Mouse (Mus musculus): ENCODE data around the gene Slc38a3. TPM values are rescaled to one million over a fixed set of nuclear protein-coding genes. Genes with fewer than 3 reads are reported as not detected.

Slc38a3 gene
- polyA plus RNA-seq, 1 experiment from 2014 or later, result 0.51 TPM

DNA sequence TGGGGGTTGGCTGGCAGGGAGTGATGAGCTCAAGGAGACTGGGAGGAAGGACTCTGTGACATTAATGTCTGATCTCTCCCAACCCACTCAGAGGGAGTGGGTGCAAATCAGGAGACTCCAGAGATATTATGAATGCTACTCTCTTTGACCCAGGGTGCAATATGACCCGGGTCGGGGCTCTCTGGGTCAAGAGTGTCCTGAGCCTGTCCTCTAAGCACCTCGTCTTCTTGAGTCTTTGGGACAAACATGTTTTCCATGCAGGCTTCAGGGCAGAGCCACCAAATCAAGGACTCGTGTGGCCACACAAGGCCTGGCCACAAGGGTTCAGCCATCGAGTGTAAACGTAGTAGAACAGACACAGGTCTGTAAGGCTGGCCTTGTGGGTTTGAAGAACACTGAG lies 11.2 kb downstream of the Slc38a3 start:
- Histone ChIP-seq H3K36me3 (ENCODE audit: insufficient read depth, low read length) (no peaks in the 10 kb centered on the region), H3K9me3 (ENCODE audit: low read length) (no peaks in the 10 kb centered on the region), H3K4me1 (ENCODE audit: insufficient read depth, low read depth, low read length) (no peaks in the 10 kb centered on the region), H3K4me2 (replicated peaks; ENCODE audit: low read depth, low read length) (no peak overlapping the region), H3K4me3 (ENCODE audit: low read depth, low read length) (no peak overlapping the region), H3K9ac (replicated peaks; ENCODE audit: low read depth) (no peak overlapping the region), H3K27ac (ENCODE audit: low read length) (no peak overlapping the region), H3K27me3 (replicated peaks; ENCODE audit: insufficient read depth, low read length) (no peaks in the 10 kb centered on the region)
- WGBS, result 83% methylated on average over 6 of the region's 6 CpGs
- ATAC-seq, result no peak
- DNase-seq (ENCODE audit: low spot score), result no peak
- no peak for TF ChIP-seq CTCF (IDR thresholded peaks at IDR 0.05)
- no peak for TF ChIP-seq EP300 (IDR thresholded peaks at IDR 0.05)

DNA sequence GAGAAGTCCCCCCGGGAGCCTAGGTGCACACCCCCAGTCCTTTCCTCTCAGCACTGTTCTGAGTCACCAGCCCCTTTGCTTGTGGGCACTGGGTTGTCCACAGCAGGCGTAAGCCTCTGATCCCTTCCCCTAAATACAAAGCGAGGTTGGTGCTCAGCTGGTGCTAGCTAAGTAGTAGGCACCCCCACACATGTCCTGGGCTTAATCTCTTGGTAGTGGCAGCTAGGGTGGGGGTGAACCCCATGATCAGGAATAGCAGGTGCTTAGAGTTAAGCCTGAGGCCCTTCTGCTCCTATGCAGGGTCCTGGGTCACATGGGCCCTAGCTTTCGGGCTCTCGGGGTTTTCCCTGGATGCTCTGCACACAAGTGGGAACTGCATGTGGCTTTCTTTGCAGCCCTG lies 12.2 kb downstream of the Slc38a3 start:
- no peak for TF ChIP-seq CTCF (IDR thresholded peaks at IDR 0.05)
- no peak for TF ChIP-seq EP300 (IDR thresholded peaks at IDR 0.05)
- H3K4me1 ChIP-seq (ENCODE audit: insufficient read depth, low read depth, low read length), result no peaks in the 10 kb centered on the region
- DNase-seq (ENCODE audit: low spot score) (no peak), ATAC-seq (no peak)
- H3K36me3 ChIP-seq (ENCODE audit: insufficient read depth, low read length), result no peaks in the 10 kb centered on the region
- H3K4me2 ChIP-seq (replicated peaks; ENCODE audit: low read depth, low read length), result no peak overlapping the region
- H3K9ac ChIP-seq (replicated peaks; ENCODE audit: low read depth), result no peak overlapping the region
- no peak overlapping the region for H3K27ac ChIP-seq (ENCODE audit: low read length)
- WGBS, result 93% methylated on average over 5 of the region's 5 CpGs
- H3K9me3 ChIP-seq (ENCODE audit: low read length), result no peaks in the 10 kb centered on the region
- no peak overlapping the region for H3K4me3 ChIP-seq (ENCODE audit: low read depth, low read length)
- H3K27me3 ChIP-seq (replicated peaks; ENCODE audit: insufficient read depth, low read length), result no peaks in the 10 kb centered on the region

DNA sequence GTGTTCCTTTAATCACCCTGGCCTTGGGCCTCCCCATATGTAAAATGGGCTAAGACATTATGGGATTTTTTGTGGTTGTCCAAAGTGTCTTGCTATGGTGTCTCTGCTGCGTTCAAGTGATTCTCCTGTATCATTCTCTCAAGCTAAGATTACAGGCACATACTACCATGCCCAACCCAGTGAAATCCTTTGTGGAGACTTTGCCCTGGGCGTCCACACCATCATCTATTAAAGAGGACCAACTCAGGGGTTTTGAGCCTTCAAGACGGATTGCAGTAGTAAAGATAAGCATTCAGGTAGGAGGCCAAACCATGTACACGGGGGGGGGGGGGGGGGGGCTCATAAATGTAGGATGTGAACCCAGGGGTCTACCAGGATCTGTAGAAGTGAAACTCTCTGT lies 14.7 kb downstream of the Slc38a3 start:
- no peaks in the 10 kb centered on the region for H3K36me3 ChIP-seq (ENCODE audit: insufficient read depth, low read length)
- no peak for DNase-seq (ENCODE audit: low spot score)
- WGBS, result 87% methylated on average over 3 of the region's 4 CpGs

DNA sequence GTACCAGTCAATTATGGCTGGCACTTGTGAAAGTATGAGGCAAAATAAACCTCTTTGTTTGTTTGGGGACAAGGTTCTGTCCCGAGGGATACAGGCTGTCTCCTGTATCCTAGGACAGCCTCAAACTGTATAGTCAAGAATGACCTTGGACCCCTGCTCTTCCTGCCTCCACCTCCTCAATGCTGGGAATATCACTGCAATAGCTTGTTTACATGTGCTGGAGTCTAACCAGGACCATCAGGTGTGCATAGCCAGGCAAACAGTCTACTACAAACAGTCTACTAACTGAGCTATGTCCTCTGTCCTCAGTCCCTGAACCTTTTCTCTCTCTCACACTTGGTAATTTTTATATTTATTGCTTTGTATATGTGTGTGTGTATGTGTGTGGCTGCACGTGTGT lies 15.9 kb downstream of the Slc38a3 start:
- Histone ChIP-seq H3K27ac (ENCODE audit: low read length) (no peak overlapping the region), H3K9ac (replicated peaks; ENCODE audit: low read depth) (no peak overlapping the region), H3K4me1 (ENCODE audit: insufficient read depth, low read depth, low read length) (no peaks in the 10 kb centered on the region), H3K27me3 (replicated peaks; ENCODE audit: insufficient read depth, low read length) (no peaks in the 10 kb centered on the region), H3K9me3 (ENCODE audit: low read length) (no peaks in the 10 kb centered on the region), H3K4me3 (ENCODE audit: low read depth, low read length) (no peak overlapping the region), H3K36me3 (ENCODE audit: insufficient read depth, low read length) (no peaks in the 10 kb centered on the region), H3K4me2 (replicated peaks; ENCODE audit: low read depth, low read length) (no peak overlapping the region)
- TF ChIP-seq EP300 (IDR thresholded peaks at IDR 0.05) (no peak), CTCF (IDR thresholded peaks at IDR 0.05) (no peak)
- ATAC-seq, result no peak
- 58% methylated on average over 2 of the region's 2 CpGs for WGBS
- no peak for DNase-seq (ENCODE audit: low spot score)

More for the DNA sequence above, 14.7 kb downstream of the Slc38a3 start:
- Histone ChIP-seq H3K27me3 (replicated peaks; ENCODE audit: insufficient read depth, low read length) (no peaks in the 10 kb centered on the region), H3K9me3 (ENCODE audit: low read length) (no peaks in the 10 kb centered on the region), H3K9ac (replicated peaks; ENCODE audit: low read depth) (no peak overlapping the region), H3K4me1 (ENCODE audit: insufficient read depth, low read depth, low read length) (no peaks in the 10 kb centered on the region), H3K27ac (ENCODE audit: low read length) (no peak overlapping the region), H3K4me3 (ENCODE audit: low read depth, low read length) (no peak overlapping the region), H3K4me2 (replicated peaks; ENCODE audit: low read depth, low read length) (no peak overlapping the region)
- TF ChIP-seq CTCF (IDR thresholded peaks at IDR 0.05), result no peak
- TF ChIP-seq EP300 (IDR thresholded peaks at IDR 0.05), result no peak
- ATAC-seq, result no peak

DNA sequence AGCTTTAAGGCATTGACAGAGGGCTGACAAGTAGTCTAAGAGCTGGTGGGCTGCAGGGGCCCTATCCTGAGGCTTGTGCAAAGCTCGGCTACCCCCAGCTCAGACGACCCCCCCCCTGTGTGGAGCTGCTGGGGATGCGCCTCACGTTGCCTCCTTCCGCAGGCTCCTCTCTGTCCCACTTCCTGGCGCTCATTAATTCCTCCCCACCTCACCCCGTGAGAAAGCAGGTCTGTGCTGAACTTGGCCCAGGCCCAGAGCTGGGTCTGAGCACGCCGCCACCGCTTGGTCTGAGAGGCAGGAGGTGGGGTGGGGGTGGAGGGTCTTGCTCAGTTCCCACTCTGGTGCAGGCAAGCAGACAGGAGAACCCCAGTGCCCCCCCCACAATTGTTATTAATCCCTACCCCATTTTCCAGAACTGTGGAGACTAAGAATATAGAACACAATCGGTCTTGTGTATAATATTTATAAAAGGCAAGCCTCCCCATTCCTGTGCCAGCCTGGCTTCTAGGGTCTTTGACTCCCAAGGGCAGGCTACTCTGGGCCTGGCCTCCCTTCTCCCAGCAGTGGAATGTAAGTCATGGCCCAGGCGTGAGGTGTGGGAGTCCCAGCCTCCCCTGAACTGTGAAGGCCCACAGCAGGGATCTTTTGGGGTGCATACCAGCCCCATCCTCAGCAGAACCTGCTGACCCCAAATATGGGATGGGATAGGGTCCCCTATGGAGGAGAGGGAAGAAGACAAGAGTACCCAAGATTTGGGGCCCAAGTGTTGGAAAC lies 18.4 kb downstream of the Slc38a3 start:
- no peak overlapping the region for H3K9ac ChIP-seq (replicated peaks; ENCODE audit: low read depth)

DNA sequence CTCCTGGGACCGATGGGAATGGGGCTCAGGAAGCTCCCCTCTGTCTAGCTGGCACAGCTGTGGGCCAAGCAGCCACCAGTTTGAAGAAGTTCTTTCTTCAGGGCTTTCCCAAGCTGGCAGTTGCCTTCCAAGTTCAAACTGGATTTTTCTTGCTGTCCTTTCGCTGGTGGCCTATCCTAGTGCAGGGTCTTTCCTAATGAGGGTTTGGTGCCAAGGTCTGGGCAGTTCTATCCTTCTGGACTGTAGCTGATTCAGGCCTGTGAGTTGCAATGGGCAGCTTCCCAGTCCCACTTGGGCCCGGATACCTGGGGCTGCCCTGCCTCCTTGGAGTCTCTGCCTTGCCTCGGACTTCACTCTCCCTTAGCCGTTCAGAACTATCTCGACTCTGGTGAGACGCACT lies 19.1 kb downstream of the Slc38a3 start:
- H3K4me3 ChIP-seq (ENCODE audit: low read depth, low read length), result no peak overlapping the region
- H3K27ac ChIP-seq (ENCODE audit: low read length), result no peak overlapping the region
- TF ChIP-seq CTCF (IDR thresholded peaks at IDR 0.05) (no peak), EP300 (IDR thresholded peaks at IDR 0.05) (no peak)
- no peaks in the 10 kb centered on the region for H3K9me3 ChIP-seq (ENCODE audit: low read length)
- 68% methylated on average over 7 of the region's 7 CpGs for WGBS
- H3K36me3 ChIP-seq (ENCODE audit: insufficient read depth, low read length), result no peaks in the 10 kb centered on the region
- ATAC-seq (no peak), DNase-seq (ENCODE audit: low spot score) (no peak)
- H3K9ac ChIP-seq (replicated peaks; ENCODE audit: low read depth), result no peak overlapping the region
- H3K27me3 ChIP-seq (replicated peaks; ENCODE audit: insufficient read depth, low read length), result no peaks in the 10 kb centered on the region
- H3K4me1 ChIP-seq (ENCODE audit: insufficient read depth, low read depth, low read length), result 0 out of 2 replicates have a peak, but pooled peaks cover under 1% of the 10 kb centered on the region
- no peak overlapping the region for H3K4me2 ChIP-seq (replicated peaks; ENCODE audit: low read depth, low read length)

More for the DNA sequence above, 18.4 kb downstream of the Slc38a3 start:
- WGBS, result 25% methylated on average over 12 of the region's 12 CpGs
- no peak overlapping the region for H3K4me2 ChIP-seq (replicated peaks; ENCODE audit: low read depth, low read length)
- H3K27me3 ChIP-seq (replicated peaks; ENCODE audit: insufficient read depth, low read length), result no peaks in the 10 kb centered on the region
- ATAC-seq (no peak), DNase-seq (ENCODE audit: low spot score) (no peak)
- no peak overlapping the region for H3K4me3 ChIP-seq (ENCODE audit: low read depth, low read length)
- H3K9me3 ChIP-seq (ENCODE audit: low read length), result no peaks in the 10 kb centered on the region
- TF ChIP-seq CTCF (IDR thresholded peaks at IDR 0.05) (no peak), EP300 (IDR thresholded peaks at IDR 0.05) (no peak)
- no peaks in the 10 kb centered on the region for H3K36me3 ChIP-seq (ENCODE audit: insufficient read depth, low read length)
- no peaks in the 10 kb centered on the region for H3K4me1 ChIP-seq (ENCODE audit: insufficient read depth, low read depth, low read length)
- H3K27ac ChIP-seq (ENCODE audit: low read length), result no peak overlapping the region
